Mouse (Mus musculus) cortical plate, adult 2 months (tissue): ENCODE measurements around the gene 2900026A02Rik.

Source experiments
- CTCF ChIP-seq: fragments of 200-500 bp; IDR thresholded peaks from 2 replicates; pipeline ENCODE4 v1.5.1; 2011; ENCODE audit warnings: mild to moderate bottlenecking, control low read depth, low read length; ENCODE audit not compliant: insufficient read depth; ENCODE audit errors: extremely low read depth
- POLR2A ChIP-seq: fragments of 200-500 bp; IDR thresholded peaks from 2 replicates; pipeline ENCODE4 v1.6.1; 2011; ENCODE audit warnings: mild to moderate bottlenecking, low read length, control low read depth; ENCODE audit not compliant: insufficient read depth; ENCODE audit errors: extremely low read depth

- TF ChIP-seq CTCF: no peak
- TF ChIP-seq POLR2A: peak; percentile 72; the same call in 1 of the 2 replicates
Observed at GRCm38 (mm10) chr5:113193762-113194161, 27.3 kb downstream of the 2900026A02Rik start.
